Mouse (Mus musculus): ENCODE measurements at regions not wholly inside any gene's neighbourhood (a gene's known extent, or its start where the extent isn't known, plus 50 kb on each side); places are given as distances from the start of the nearest gene placed in this dataset.

GRCm38 (mm10) chr9:101424974-101425670, 173.5 kb upstream of the Ppp2r3a start:
- no peak for ATAC-seq (replicated peaks in 1 of 2; ENCODE audit: insufficient read depth in 1 of 2, low FRiP score in 2 of 2, low TSS enrichment in 1 of 2, low read depth in 1 of 2, poor library complexity in 2 of 2, severe bottlenecking in 2 of 2)

GRCm38 (mm10) chr9:101423041-101423440, 171.4 kb upstream of the Ppp2r3a start:
- no peak for ATAC-seq (replicated peaks in 1 of 2; ENCODE audit: insufficient read depth in 1 of 2, low FRiP score in 2 of 2, low TSS enrichment in 1 of 2, low read depth in 1 of 2, poor library complexity in 2 of 2, severe bottlenecking in 2 of 2)

DNA sequence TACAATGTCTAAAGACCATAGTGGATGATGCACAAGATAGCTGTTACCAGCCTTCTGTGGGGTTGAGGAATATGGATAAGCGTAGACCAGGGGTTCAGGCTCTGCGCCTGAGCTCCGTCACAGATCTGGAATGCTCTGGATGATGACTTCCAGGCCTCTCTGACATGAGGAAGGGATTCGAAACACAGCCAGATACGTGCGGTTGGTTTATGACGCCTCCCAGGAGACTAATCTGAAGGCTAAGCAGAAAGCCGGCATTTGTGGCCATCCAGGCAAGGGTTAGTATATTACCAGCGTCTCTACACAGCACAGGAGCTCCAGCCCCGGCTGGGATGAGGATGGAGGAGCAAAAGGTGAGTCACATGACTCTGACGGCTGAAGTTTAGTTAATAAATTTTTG, 170.4 kb upstream of the Ppp2r3a start:
- no peak for ATAC-seq (replicated peaks in 1 of 2; ENCODE audit: insufficient read depth in 1 of 2, low FRiP score in 2 of 2, low TSS enrichment in 1 of 2, low read depth in 1 of 2, poor library complexity in 2 of 2, severe bottlenecking in 2 of 2)

DNA sequence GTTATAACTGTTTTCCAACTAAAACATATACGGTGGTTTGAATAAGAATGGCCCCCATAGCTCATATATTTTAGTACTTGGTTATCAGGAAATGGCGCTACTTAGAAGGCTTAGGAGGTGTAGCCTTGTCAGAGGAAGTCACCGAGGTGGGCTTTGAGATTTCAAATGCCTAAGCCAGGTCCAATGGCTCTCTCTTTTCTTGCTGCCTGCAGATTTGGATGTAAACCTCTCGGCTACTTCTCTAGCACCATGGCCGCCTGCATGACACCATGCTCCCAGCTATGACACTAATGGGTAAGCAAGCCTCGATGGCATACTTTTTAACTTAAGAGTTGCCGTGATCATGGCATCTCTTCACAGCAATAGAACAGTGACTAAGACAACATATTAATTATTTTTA, 169.5 kb upstream of the Ppp2r3a start:
- no peak for ATAC-seq (replicated peaks in 1 of 2; ENCODE audit: insufficient read depth in 1 of 2, low FRiP score in 2 of 2, low TSS enrichment in 1 of 2, low read depth in 1 of 2, poor library complexity in 2 of 2, severe bottlenecking in 2 of 2)

- ATAC-seq (replicated peaks in 1 of 2; ENCODE audit: insufficient read depth in 1 of 2, low FRiP score in 2 of 2, low TSS enrichment in 1 of 2, low read depth in 1 of 2, poor library complexity in 2 of 2, severe bottlenecking in 2 of 2): no peak
Observed at GRCm38 (mm10) chr9:101420181-101420580, 168.6 kb upstream of the Ppp2r3a start.

DNA sequence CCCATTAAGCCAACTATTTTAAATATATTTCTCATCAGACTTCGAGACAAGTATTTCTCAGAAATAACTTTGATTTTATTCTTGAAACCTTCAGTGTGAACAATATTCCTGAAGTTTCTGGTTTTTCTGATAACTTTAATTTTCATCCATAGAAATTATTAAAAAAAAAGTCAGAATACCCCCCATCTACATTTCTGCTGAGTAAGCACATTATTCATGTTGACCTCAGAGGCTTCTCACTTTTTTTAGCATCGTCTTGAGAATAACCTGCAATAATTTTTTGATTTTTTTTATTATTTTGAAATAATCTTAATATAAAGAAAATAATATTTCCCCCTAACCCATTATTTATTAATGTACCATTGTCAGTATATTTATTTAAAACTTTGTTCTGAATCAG, 166.1 kb upstream of the Ppp2r3a start:
- no peak for ATAC-seq (replicated peaks in 1 of 2; ENCODE audit: insufficient read depth in 1 of 2, low FRiP score in 2 of 2, low TSS enrichment in 1 of 2, low read depth in 1 of 2, poor library complexity in 2 of 2, severe bottlenecking in 2 of 2)

DNA sequence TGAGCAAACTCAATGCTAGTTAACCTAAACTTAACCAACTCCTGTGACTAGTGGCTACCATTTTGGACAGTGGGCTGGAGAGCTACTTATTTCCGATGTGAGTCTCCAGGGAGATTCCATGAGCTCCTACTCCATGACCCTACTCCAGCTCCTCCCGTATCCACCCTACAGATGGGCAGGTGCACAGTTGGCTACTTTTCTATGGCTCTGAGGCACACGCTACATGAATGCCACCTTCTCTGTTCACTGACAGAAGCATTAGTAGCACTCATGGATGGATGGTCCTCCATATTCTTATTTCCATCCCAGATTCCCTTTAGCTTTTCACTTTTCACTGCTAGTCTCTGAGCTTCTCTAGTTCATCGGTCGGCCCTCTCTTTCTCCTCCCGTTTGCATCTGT, 164.7 kb upstream of the Ppp2r3a start:
- ATAC-seq (replicated peaks in 1 of 2; ENCODE audit: insufficient read depth in 1 of 2, low FRiP score in 2 of 2, low TSS enrichment in 1 of 2, low read depth in 1 of 2, poor library complexity in 2 of 2, severe bottlenecking in 2 of 2): no peak

DNA sequence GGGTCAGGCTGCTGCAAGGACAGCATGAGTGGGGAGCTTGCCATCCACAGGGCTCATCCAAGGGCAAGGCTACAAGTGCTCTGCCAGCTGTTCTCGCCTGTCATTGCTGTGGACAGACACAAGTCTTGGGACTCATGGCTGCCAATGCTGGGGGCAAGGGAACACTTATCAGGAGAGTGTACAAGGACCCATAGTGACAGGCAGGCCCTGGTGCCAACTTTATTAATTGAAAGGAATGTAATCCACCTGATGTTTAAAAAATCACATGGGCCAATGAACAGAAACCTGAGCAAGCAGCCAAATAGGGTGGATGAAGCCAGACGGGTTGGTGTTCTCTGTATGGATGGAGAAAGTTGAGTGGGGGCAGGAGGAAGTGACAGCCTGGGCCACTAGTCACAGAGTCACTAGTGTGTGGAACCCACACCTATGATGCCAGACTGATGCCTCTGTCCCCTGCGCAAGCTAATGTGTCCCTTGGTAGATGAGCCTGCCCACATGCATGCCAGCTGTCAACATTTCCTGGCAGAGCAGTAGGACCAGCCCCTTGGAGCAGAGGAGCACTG, 161.6 kb upstream of the Ppp2r3a start:
- no peak for ATAC-seq (replicated peaks in 1 of 2; ENCODE audit: insufficient read depth in 1 of 2, low FRiP score in 2 of 2, low TSS enrichment in 1 of 2, low read depth in 1 of 2, poor library complexity in 2 of 2, severe bottlenecking in 2 of 2)

- no peak for ATAC-seq (replicated peaks in 1 of 2; ENCODE audit: insufficient read depth in 1 of 2, low FRiP score in 2 of 2, low TSS enrichment in 1 of 2, low read depth in 1 of 2, poor library complexity in 2 of 2, severe bottlenecking in 2 of 2)
Observed at GRCm38 (mm10) chr9:101411951-101412350, 160.4 kb upstream of the Ppp2r3a start.

GRCm38 (mm10) chr9:101411532-101411880, 159.9 kb upstream of the Ppp2r3a start:
- ATAC-seq (replicated peaks in 1 of 2; ENCODE audit: insufficient read depth in 1 of 2, low FRiP score in 2 of 2, low TSS enrichment in 1 of 2, low read depth in 1 of 2, poor library complexity in 2 of 2, severe bottlenecking in 2 of 2): no peak

- no peak for ATAC-seq (replicated peaks in 1 of 2; ENCODE audit: insufficient read depth in 1 of 2, low FRiP score in 2 of 2, low TSS enrichment in 1 of 2, low read depth in 1 of 2, poor library complexity in 2 of 2, severe bottlenecking in 2 of 2)
Observed at GRCm38 (mm10) chr9:101410783-101411531, 159.4 kb upstream of the Ppp2r3a start.

- ATAC-seq (replicated peaks in 1 of 2; ENCODE audit: insufficient read depth in 1 of 2, low FRiP score in 2 of 2, low TSS enrichment in 1 of 2, low read depth in 1 of 2, poor library complexity in 2 of 2, severe bottlenecking in 2 of 2): no peak
Observed at GRCm38 (mm10) chr9:101410348-101410747, 158.8 kb upstream of the Ppp2r3a start.

DNA sequence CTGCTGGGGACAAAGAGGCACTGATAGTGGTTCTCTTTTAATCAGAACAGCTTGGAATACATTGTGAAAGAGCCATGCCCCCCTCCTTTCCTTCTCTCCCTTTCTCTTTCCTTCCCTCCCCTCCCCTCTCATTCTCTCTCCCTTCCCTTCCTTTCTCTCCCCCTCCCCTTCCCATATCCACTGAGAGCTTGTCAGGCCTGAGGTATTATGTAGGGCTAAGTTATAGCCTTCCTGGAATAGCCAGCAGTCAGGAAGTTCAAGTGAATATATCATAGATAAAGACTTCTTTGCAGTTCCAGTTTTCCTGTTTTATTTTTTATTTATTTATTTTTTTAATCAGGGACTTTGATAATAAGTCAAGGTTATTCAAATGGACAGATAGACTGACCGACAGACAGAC, 156.5 kb upstream of the Ppp2r3a start:
- no peak for ATAC-seq (replicated peaks in 1 of 2; ENCODE audit: insufficient read depth in 1 of 2, low FRiP score in 2 of 2, low TSS enrichment in 1 of 2, low read depth in 1 of 2, poor library complexity in 2 of 2, severe bottlenecking in 2 of 2)

GRCm38 (mm10) chr9:101407141-101407540, 155.5 kb upstream of the Ppp2r3a start:
- no peak for ATAC-seq (replicated peaks in 1 of 2; ENCODE audit: insufficient read depth in 1 of 2, low FRiP score in 2 of 2, low TSS enrichment in 1 of 2, low read depth in 1 of 2, poor library complexity in 2 of 2, severe bottlenecking in 2 of 2)

GRCm38 (mm10) chr9:101404441-101405081, 153.0 kb upstream of the Ppp2r3a start:
- no peak for ATAC-seq (replicated peaks in 1 of 2; ENCODE audit: insufficient read depth in 1 of 2, low FRiP score in 2 of 2, low TSS enrichment in 1 of 2, low read depth in 1 of 2, poor library complexity in 2 of 2, severe bottlenecking in 2 of 2)

DNA sequence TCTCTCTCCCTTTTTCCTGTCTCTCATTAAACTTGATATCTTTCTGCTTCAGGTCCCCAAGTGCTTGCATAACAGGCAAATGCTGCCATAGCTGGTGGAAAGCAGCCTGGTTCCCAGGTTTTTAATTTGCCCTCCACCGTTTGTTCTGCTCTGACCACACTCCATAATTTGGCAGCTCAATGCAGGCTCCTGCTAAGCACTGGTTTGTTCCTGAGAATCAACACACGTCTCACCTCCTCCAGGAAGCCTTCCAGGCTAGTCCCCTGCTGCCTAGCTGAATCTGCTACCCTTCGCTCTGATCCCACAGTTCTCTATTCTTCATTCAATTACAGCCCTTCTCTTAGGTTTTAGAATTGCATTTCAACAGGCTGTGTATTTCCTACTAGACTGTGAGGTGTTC, 152.4 kb upstream of the Ppp2r3a start:
- ATAC-seq (replicated peaks in 1 of 2; ENCODE audit: insufficient read depth in 1 of 2, low FRiP score in 2 of 2, low TSS enrichment in 1 of 2, low read depth in 1 of 2, poor library complexity in 2 of 2, severe bottlenecking in 2 of 2): no peak

GRCm38 (mm10) chr9:101402544-101403194, 151.1 kb upstream of the Ppp2r3a start:
- no peak for ATAC-seq (replicated peaks in 1 of 2; ENCODE audit: insufficient read depth in 1 of 2, low FRiP score in 2 of 2, low TSS enrichment in 1 of 2, low read depth in 1 of 2, poor library complexity in 2 of 2, severe bottlenecking in 2 of 2)

GRCm38 (mm10) chr9:101401416-101401815, 149.8 kb upstream of the Ppp2r3a start:
- ATAC-seq (replicated peaks in 1 of 2; ENCODE audit: insufficient read depth in 1 of 2, low FRiP score in 2 of 2, low TSS enrichment in 1 of 2, low read depth in 1 of 2, poor library complexity in 2 of 2, severe bottlenecking in 2 of 2): no peak
